ENCODE assay signal across 21 mouse cellular contexts in genomic region chr2:152069434-152069786, GRCm38 (mm10). TPM values are rescaled to one million over a fixed set of nuclear protein-coding genes. Genes with fewer than 3 reads are reported as not detected.
DNase-seq lines count a peak whose midpoint lies in the region; ATAC-seq lines count a peak whose summit lies in the region.
"Had no signal": no experiment of that assay in that cellular context is flagged by ENCODE, and none has a peak within 500 bp of the region (broad histone marks: within the 10 kb centered on the region; RNA-seq: fewer than 3 reads in every experiment).

No protein-coding gene starts in this region.

- H3K27me3 ChIP-seq in midbrain, embryonic 11.5 days (ENCODE audit: control insufficient read depth, insufficient read depth, low read length): no peaks in the 10 kb centered on the region
- no peaks in the 10 kb centered on the region for H3K27me3 ChIP-seq in midbrain, embryonic 16.5 days (ENCODE audit: control insufficient read depth, insufficient read depth, low read depth, low read length)
- no peaks in the 10 kb centered on the region for H3K27me3 ChIP-seq in forebrain, embryonic 16.5 days (replicated peaks; ENCODE audit: control insufficient read depth, insufficient read depth, low read length)
- H3K27me3 ChIP-seq in hindbrain, embryonic 16.5 days (replicated peaks; ENCODE audit: control insufficient read depth, insufficient read depth, low read length): no peaks in the 10 kb centered on the region
- H3K27me3 ChIP-seq: hindbrain, embryonic 15.5 days had no signal

- H3K27ac ChIP-seq in midbrain, embryonic 11.5 days (ENCODE audit: low read depth, low read length): peak overlapping the region; percentile 80
- H3K27ac ChIP-seq in midbrain, embryonic 16.5 days (ENCODE audit: low read length): no peak overlapping the region
- peak overlapping the region; percentile 80 for H3K27ac ChIP-seq in forebrain, embryonic 16.5 days (ENCODE audit: low read length)
- H3K27ac ChIP-seq in hindbrain, embryonic 16.5 days (ENCODE audit: low read depth, low read length): no peak overlapping the region
- H3K27ac ChIP-seq: embryonic facial prominence, embryonic 13.5 days; heart, embryonic 15.5 days; hindbrain, embryonic 15.5 days; kidney, postnatal 0 days; left cerebral cortex, adult 2 months; liver, embryonic 14.5 days; stomach, postnatal 0 days had no signal

- no peak; the same call in 1 of the 2 replicates for ATAC-seq in midbrain, embryonic 11.5 days (ENCODE audit: low FRiP score)
- no peak for ATAC-seq in midbrain, embryonic 16.5 days
- ATAC-seq in forebrain, embryonic 16.5 days: no peak
- ATAC-seq in hindbrain, embryonic 16.5 days: peak; percentile 55; the same call in 1 of the 2 replicates

- H3K4me1 ChIP-seq in midbrain, embryonic 11.5 days (ENCODE audit: control insufficient read depth, insufficient read depth, low read length): peaks cover 12% of the 10 kb centered on the region
- peaks cover 8% of the 10 kb centered on the region for H3K4me1 ChIP-seq in midbrain, embryonic 16.5 days (ENCODE audit: control insufficient read depth, insufficient read depth, low read length)
- peaks cover 16% of the 10 kb centered on the region for H3K4me1 ChIP-seq in forebrain, embryonic 16.5 days (replicated peaks; ENCODE audit: control insufficient read depth, insufficient read depth, low read length)
- no peaks in the 10 kb centered on the region; the same call in none of the 2 replicates for H3K4me1 ChIP-seq in hindbrain, embryonic 16.5 days (ENCODE audit: control insufficient read depth, insufficient read depth, low read depth, low read length)
- H3K4me1 ChIP-seq: embryonic facial prominence, embryonic 13.5 days; heart, embryonic 15.5 days had no signal

- H3K4me2 ChIP-seq in midbrain, embryonic 11.5 days: no peak overlapping the region
- no peak overlapping the region for H3K4me2 ChIP-seq in midbrain, embryonic 16.5 days (ENCODE audit: low read length)
- H3K4me2 ChIP-seq in forebrain, embryonic 16.5 days (ENCODE audit: low read length): no peak overlapping the region
- no peak overlapping the region for H3K4me2 ChIP-seq in hindbrain, embryonic 16.5 days (ENCODE audit: low read length)
- H3K4me2 ChIP-seq: embryonic facial prominence, embryonic 13.5 days; heart, embryonic 15.5 days; hindbrain, embryonic 15.5 days had no signal

- H3K36me3 ChIP-seq in midbrain, embryonic 11.5 days (ENCODE audit: control insufficient read depth, insufficient read depth, low read length): no peaks in the 10 kb centered on the region
- no peaks in the 10 kb centered on the region for H3K36me3 ChIP-seq in midbrain, embryonic 16.5 days (ENCODE audit: control insufficient read depth, insufficient read depth, low read length)
- H3K36me3 ChIP-seq in forebrain, embryonic 16.5 days (ENCODE audit: control insufficient read depth, insufficient read depth): no peaks in the 10 kb centered on the region
- H3K36me3 ChIP-seq in hindbrain, embryonic 16.5 days (ENCODE audit: control insufficient read depth, insufficient read depth, low read length): no peaks in the 10 kb centered on the region
- H3K36me3 ChIP-seq: embryonic facial prominence, embryonic 13.5 days; heart, embryonic 15.5 days; hindbrain, embryonic 15.5 days had no signal

- 55% methylated on average over 9 of the region's 9 CpGs for WGBS in midbrain, embryonic 11.5 days
- WGBS in midbrain, embryonic 16.5 days: 44% methylated on average over 9 of the region's 9 CpGs
- WGBS in forebrain, embryonic 16.5 days: 26% methylated on average over 9 of the region's 9 CpGs
- WGBS in hindbrain, embryonic 16.5 days: 41% methylated on average over 9 of the region's 9 CpGs

- H3K9ac ChIP-seq in midbrain, embryonic 11.5 days (ENCODE audit: low read length): peak overlapping the region; percentile 37; the same call in 1 of the 2 replicates
- H3K9ac ChIP-seq in midbrain, embryonic 16.5 days (ENCODE audit: low read depth, low read length): no peak overlapping the region
- peak overlapping the region; percentile 12; the same call in 1 of the 2 replicates for H3K9ac ChIP-seq in forebrain, embryonic 16.5 days (replicated peaks; ENCODE audit: low read depth, low read length)
- no peak overlapping the region for H3K9ac ChIP-seq in hindbrain, embryonic 16.5 days (ENCODE audit: low read depth, low read length)
- H3K9ac ChIP-seq: embryonic facial prominence, embryonic 13.5 days; heart, embryonic 15.5 days; hindbrain, embryonic 15.5 days; liver, embryonic 14.5 days had no signal

- DNase-seq in midbrain, embryonic 11.5 days (ENCODE audit: low spot score, missing footprints): no peak
- DNase-seq in layer of hippocampus, adult 9-10 months (ENCODE audit: low spot score): no peak
- no peak for DNase-seq in layer of hippocampus, postnatal 10 days (ENCODE audit: low spot score in 2 of 2)
- DNase-seq in cerebellum, postnatal 25 days: no peak
- DNase-seq: adrenal gland, adult 8-10 months; cerebellum, adult 18-20 months; heart, adult 18-20 months; kidney, adult 11 months; thymus, postnatal 14 days had no signal

- no peak overlapping the region for H3K4me3 ChIP-seq in midbrain, embryonic 11.5 days (ENCODE audit: low read depth, low read length)
- H3K4me3 ChIP-seq in midbrain, embryonic 16.5 days (ENCODE audit: low read depth, low read length): no peak overlapping the region
- H3K4me3 ChIP-seq in forebrain, embryonic 16.5 days (replicated peaks; ENCODE audit: low read length): no peak overlapping the region
- H3K4me3 ChIP-seq in hindbrain, embryonic 16.5 days (ENCODE audit: low read length): no peak overlapping the region
- H3K4me3 ChIP-seq: embryonic facial prominence, embryonic 13.5 days; heart, embryonic 15.5 days; hindbrain, embryonic 15.5 days; left cerebral cortex, adult 2 months; myocyte had no signal

- no peaks in the 10 kb centered on the region for H3K9me3 ChIP-seq in midbrain, embryonic 11.5 days (ENCODE audit: control insufficient read depth, low read length)
- H3K9me3 ChIP-seq in midbrain, embryonic 16.5 days (replicated peaks; ENCODE audit: control insufficient read depth, low read length, poor library complexity, severe bottlenecking): no peaks in the 10 kb centered on the region
- H3K9me3 ChIP-seq in forebrain, embryonic 16.5 days (ENCODE audit: control insufficient read depth, low read length): no peaks in the 10 kb centered on the region
- H3K9me3 ChIP-seq in hindbrain, embryonic 16.5 days (ENCODE audit: control insufficient read depth, low read length): no peaks in the 10 kb centered on the region
- H3K9me3 ChIP-seq: embryonic facial prominence, embryonic 13.5 days; heart, embryonic 15.5 days; hindbrain, embryonic 15.5 days had no signal

RNA-seq across cellular contexts. Expression of gene Scrt2, which starts 11.9 kb away (rescaled TPM):
- polyA plus RNA-seq in midbrain, embryonic 11.5 days (2014; fragmentation: Nextera tagmentation; extraction: Ambion mirVana): 10.0 and 11.0 TPM in 2 replicates
- 5.8 and 7.7 TPM in 2 replicates for polyA plus RNA-seq in midbrain, embryonic 16.5 days (2015; fragmentation: Nextera tagmentation; extraction: Ambion mirVana)
- 16.9 and 17.2 TPM in 2 replicates for polyA plus RNA-seq in forebrain, embryonic 16.5 days (2015; fragmentation: Nextera tagmentation; extraction: Ambion mirVana)
- polyA plus RNA-seq in hindbrain, embryonic 16.5 days (2015; fragmentation: Nextera tagmentation; extraction: Ambion mirVana): 7.6 and 8.0 TPM in 2 replicates
- total RNA-seq in layer of hippocampus, postnatal 10 days (2021): 10 to 100 TPM; 20.8 to 21.8 TPM
- total RNA-seq: heart, adult 18-20 months had no signal
- polyA plus RNA-seq: heart, embryonic 15.5 days; kidney, postnatal 0 days; lung, embryonic 16.5 days; myocyte; stomach, postnatal 0 days had no signal

RNA-seq across cellular contexts. Expression of gene Srxn1, which starts 35.9 kb away (rescaled TPM):
- 14.2 and 14.6 TPM in 2 replicates for polyA plus RNA-seq in midbrain, embryonic 11.5 days (2014; fragmentation: Nextera tagmentation; extraction: Ambion mirVana)
- polyA plus RNA-seq in midbrain, embryonic 16.5 days (2015; fragmentation: Nextera tagmentation; extraction: Ambion mirVana): 21.8 and 25.4 TPM in 2 replicates
- 11.4 and 13.6 TPM in 2 replicates for polyA plus RNA-seq in forebrain, embryonic 16.5 days (2015; fragmentation: Nextera tagmentation; extraction: Ambion mirVana)
- 28.6 and 32.1 TPM in 2 replicates for polyA plus RNA-seq in hindbrain, embryonic 16.5 days (2015; fragmentation: Nextera tagmentation; extraction: Ambion mirVana)
- total RNA-seq in layer of hippocampus, postnatal 10 days (2021): 10 to 100 TPM; 40.4 to 43.0 TPM

Comparison
In these comparisons a context has a peak if more than half of its experiments do, and no peak if none do; other contexts are left out.
1. H3K27ac ChIP-seq: peak in midbrain, embryonic 11.5 days (single experiment) and forebrain, embryonic 16.5 days (single experiment); none in midbrain, embryonic 16.5 days (single experiment) and hindbrain, embryonic 16.5 days (single experiment).
2. H3K9ac ChIP-seq: peak in midbrain, embryonic 11.5 days (single experiment) and forebrain, embryonic 16.5 days (single experiment); none in midbrain, embryonic 16.5 days (single experiment) and hindbrain, embryonic 16.5 days (single experiment).